Mouse (Mus musculus) Patski (cell line): ENCODE measurements at regions not wholly inside any gene's neighbourhood (a gene's known extent, or its start where the extent isn't known, plus 50 kb on each side); places are given as distances from the start of the nearest gene placed in this dataset.

Source experiments
- ATAC-seq: fragments of 100-300 bp; one replicate; pipeline ENCODE4 v1.8.0; 2021
- CTCF ChIA-PET: fragments of 350-600 bp; sonication (Branson Sonifier 250); formaldehyde crosslinking; loops from one replicate; lab custom pipeline; 2022; ENCODE audit warnings: inconsistent platforms; lab: Charles Lee
- POLR2A ChIA-PET: fragments of 350-600 bp; sonication (Branson Sonifier 250); formaldehyde crosslinking; loops from one replicate; lab custom pipeline; 2022; ENCODE audit warnings: antibody characterized with exemption, inconsistent platforms; lab: Charles Lee
- DNase-seq: peaks from one replicate; pipeline ENCODE4 v3.0.0-alpha.2; 2011; ENCODE audit warnings: low read depth, low spot score
- H3K27me3 ChIP-seq: fragments of 371-371 bp; one replicate; pipeline ENCODE4 v1.5.1; 2021
- CTCF ChIP-seq: fragments of 100-300 bp; IDR thresholded peaks from one replicate; pipeline ENCODE4 v1.5.1; 2021
- in situ Hi-C: fragments of 300-500 bp; cut with MboI; formaldehyde crosslinking; loops from 3 replicates; pipeline ENCODE4 v1.11.1; 2018; ENCODE audit warnings: low pct_unique_long_range_greater_than_20kb, mixed read lengths

- no peak for TF ChIP-seq CTCF
- DNase-seq (no peak), ATAC-seq (peak; percentile 7)
- H3K27me3 ChIP-seq = no peaks in the 10 kb centered on the region
- ChIA-PET POLR2A (interaction anchor here (0.7 to 5.0 kb wide), 4 partner anchors 54 to 166 kb away, joined by 3 to 28 read pairs (median 4); partner anchors contain the start of gene Zfand5), CTCF (interaction anchor here (0.8 to 1.4 kb wide), 8 partner anchors 11 to 172 kb away, joined by 3 to 4 read pairs (median 3); no protein-coding TSS in a partner anchor)
- in situ Hi-C loops = loop anchor here (5.0 kb wide), 4 partner anchors 51 to 166 kb away; partner anchors contain the start of gene Zfand5
Observed at GRCm38 (mm10) chr19:21106766-21107165, 152.8 kb upstream of the Tmc1 start.

GRCm38 (mm10) chr19:21106241-21106669 is 152.3 kb upstream of the Tmc1 start:
- peak; percentile 89 for DNase-seq
- in situ Hi-C loops = loop anchor here (5.0 kb wide), 4 partner anchors 51 to 166 kb away; partner anchors contain the start of gene Zfand5
- POLR2A ChIA-PET = interaction anchor here (0.7 to 5.0 kb wide), 3 partner anchors 54 to 167 kb away, joined by 3 to 28 read pairs (median 4); partner anchors contain the start of gene Zfand5
- no peaks in the 10 kb centered on the region for H3K27me3 ChIP-seq
- CTCF ChIA-PET = interaction anchor here (1.0 to 1.4 kb wide), 4 partner anchors 37 to 121 kb away, joined by 3 to 5 read pairs (median 4); no protein-coding TSS in a partner anchor
- peak; percentile 86 for ATAC-seq
- TF ChIP-seq CTCF = peak; percentile 14

DNA sequence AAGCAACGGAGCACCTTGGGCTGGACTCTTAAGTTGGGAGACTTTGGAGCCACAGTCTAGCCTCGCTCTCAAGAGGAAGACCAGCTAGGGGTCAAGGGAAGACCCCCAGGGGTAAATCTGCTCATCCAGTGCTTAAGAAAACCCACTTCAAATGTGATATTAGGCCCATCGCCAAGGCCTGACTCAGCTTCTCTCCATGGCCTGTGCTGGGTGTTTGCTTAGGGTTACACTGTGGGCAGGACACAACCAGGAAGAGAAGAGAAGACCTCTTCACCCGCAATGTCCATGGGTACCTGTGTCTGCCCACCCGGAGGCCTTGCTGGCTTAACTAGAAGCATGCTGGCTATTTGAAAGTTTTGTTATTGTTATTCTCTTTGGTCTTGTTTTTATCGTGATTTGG is 151.0 kb upstream of the Tmc1 start:
- ATAC-seq (no peak), DNase-seq (no peak)
- no peaks in the 10 kb centered on the region for H3K27me3 ChIP-seq
- POLR2A ChIA-PET = interaction anchor here (5.0 kb wide), 1 partner anchor 168 kb away, joined by 28 read pairs; the partner anchor contains the start of gene Zfand5
- CTCF ChIA-PET = no interaction called here
- in situ Hi-C loops = loop anchor here (5.0 kb wide), 4 partner anchors 52 to 167 kb away; partner anchors contain the start of gene Zfand5
- TF ChIP-seq CTCF = no peak

DNA sequence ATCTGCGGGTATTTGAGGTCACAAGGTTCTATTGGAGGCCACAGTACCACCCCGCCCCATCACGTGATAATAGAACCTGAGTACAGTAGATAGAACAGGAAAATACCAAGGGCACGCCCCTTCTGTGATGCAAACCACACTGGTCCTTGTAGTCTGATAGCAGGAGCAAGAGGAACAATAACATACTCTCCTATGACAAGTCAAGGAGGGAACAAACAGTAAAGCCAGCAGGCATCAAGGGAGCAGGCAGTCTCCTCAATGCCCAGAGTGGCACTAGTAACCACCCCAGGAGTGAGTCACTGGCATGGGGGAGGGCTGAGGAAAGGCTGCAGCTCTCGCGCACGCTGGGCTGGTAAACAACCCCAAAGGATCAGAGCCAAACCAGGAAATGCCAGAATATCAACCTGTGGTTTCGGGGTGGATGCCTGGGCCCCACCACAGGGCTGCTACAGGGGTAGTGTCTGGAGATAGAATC is 150.5 kb upstream of the Tmc1 start:
- ATAC-seq = peak; percentile 87

DNA sequence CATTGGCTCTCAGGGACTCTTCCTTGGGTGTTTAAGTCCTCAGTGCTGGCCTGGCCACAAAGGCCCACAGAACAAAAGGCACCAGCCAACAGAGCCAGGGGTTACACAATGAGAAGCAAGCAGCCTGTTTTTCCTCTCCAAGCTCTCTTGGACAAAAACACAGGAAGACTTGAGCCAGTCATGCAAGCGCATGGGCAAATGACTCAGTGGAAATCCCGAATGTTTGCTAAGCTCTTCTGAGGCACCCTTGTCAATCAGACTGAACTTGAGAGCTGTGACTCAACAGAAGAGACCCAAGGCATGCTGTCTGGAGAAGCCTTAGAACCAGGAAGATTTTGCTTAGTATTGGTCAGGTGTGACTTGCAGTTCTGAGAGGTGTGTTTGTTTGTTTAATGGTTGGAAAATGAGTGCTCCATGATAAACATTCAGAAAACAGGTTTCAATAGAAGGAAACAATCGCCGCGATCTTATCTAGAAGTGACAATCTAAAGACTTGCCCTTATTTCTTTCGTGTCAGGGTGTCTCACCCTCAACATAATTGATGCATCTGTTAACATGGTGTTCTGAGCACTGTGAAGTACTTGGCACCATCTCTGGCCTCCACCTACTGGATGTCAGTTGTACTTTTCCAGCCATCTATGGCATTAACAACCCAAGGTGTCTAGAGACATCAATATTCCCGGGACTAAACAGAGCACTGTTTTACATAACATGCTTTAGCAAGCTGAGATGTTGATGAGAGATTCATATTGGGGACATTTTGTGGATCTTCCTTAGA is 124.0 kb upstream of the Tmc1 start:
- DNase-seq (peak; percentile 82), ATAC-seq (peak; percentile 71)
- in situ Hi-C loops = no loop called here
- H3K27me3 ChIP-seq = no peaks in the 10 kb centered on the region
- TF ChIP-seq CTCF = peak; percentile 10
- ChIA-PET CTCF (interaction anchor here (1.8 kb wide), 1 partner anchor 14 kb away, joined by 6 read pairs; no protein-coding TSS in a partner anchor), POLR2A (no interaction called here)

More for the DNA sequence above, 150.5 kb upstream of the Tmc1 start:
- DNase-seq = no peak
- ChIA-PET CTCF (interaction anchor here (1.1 to 1.7 kb wide), 2 partner anchors 23 to 56 kb away, joined by 3 read pairs; no protein-coding TSS in a partner anchor), POLR2A (interaction anchor here (5.0 kb wide), 1 partner anchor 169 kb away, joined by 28 read pairs; the partner anchor contains the start of gene Zfand5)
- H3K27me3 ChIP-seq = no peaks in the 10 kb centered on the region
- in situ Hi-C loops = no loop called here
- TF ChIP-seq CTCF = no peak

- ChIA-PET CTCF (interaction anchor here (0.9 kb wide), 1 partner anchor 15 kb away, joined by 3 read pairs; no protein-coding TSS in a partner anchor), POLR2A (no interaction called here)
- no peak for TF ChIP-seq CTCF
- peaks cover 5% of the 10 kb centered on the region for H3K27me3 ChIP-seq
- in situ Hi-C loops = no loop called here
- ATAC-seq (no peak), DNase-seq (no peak)
Observed at GRCm38 (mm10) chr19:21068381-21068780, 114.4 kb upstream of the Tmc1 start.

DNA sequence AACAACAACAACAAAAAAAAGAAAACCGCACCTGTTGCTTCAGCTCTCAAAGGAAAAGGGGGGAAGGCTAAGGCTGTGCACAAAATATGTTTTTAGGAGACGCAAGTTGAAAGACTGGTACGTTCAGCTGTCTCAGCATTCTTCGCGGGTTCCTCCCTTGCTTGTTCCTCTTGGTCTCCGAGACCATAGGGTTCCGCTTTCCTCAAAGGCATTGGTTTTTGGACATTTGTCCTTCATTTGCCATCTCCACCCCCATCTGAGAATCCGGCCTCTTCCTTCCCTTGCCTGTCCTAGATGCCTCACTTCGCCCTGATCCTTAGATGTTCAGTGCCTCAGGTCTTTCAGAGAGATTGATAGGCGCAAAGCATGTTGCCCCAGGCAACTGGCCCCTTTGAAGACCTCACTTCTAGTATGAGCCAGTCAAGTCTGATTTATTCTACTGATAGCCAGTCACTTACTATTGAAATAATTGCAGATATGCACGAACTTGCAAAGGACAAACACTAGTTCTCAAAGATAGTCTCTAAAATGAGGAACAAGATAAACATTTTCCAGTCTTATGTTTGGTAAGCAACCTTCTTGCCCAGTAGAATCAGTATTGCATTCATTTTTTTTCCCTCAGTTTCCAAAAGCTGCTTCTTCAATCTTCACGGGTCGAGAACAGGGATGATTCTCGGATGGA is 112.6 kb upstream of the Tmc1 start:
- no peak for TF ChIP-seq CTCF
- in situ Hi-C loops = no loop called here
- ChIA-PET POLR2A (no interaction called here), CTCF (no interaction called here)
- H3K27me3 ChIP-seq = peaks cover 5% of the 10 kb centered on the region
- ATAC-seq (no peak), DNase-seq (no peak)

DNA sequence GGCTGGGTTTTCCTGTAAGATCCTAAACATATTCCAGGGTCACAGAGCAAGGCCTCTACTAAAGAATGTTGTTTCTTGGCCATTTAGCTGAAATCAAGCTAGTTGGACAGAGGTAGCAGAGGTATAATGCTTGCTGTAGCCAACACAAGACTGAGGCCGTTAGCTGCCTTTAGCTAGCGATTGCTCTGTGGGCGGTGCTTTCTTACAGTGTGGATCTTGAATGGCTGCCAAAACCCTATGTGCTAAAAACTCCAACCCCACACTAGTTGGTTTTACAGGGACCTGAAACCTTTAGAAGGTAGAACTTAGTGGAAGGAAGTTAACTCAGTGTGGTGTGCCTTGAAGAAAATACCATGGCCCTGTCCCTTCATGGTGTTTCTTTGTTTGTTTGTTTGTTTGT is 110.9 kb upstream of the Tmc1 start:
- no peak for TF ChIP-seq CTCF
- H3K27me3 ChIP-seq = peaks cover 5% of the 10 kb centered on the region
- in situ Hi-C loops = no loop called here
- CTCF ChIA-PET = no interaction called here
- ATAC-seq = no peak
- POLR2A ChIA-PET = interaction anchor here (0.6 kb wide), 1 partner anchor 25 kb away, joined by 4 read pairs; no protein-coding TSS in a partner anchor
- DNase-seq = no peak

DNA sequence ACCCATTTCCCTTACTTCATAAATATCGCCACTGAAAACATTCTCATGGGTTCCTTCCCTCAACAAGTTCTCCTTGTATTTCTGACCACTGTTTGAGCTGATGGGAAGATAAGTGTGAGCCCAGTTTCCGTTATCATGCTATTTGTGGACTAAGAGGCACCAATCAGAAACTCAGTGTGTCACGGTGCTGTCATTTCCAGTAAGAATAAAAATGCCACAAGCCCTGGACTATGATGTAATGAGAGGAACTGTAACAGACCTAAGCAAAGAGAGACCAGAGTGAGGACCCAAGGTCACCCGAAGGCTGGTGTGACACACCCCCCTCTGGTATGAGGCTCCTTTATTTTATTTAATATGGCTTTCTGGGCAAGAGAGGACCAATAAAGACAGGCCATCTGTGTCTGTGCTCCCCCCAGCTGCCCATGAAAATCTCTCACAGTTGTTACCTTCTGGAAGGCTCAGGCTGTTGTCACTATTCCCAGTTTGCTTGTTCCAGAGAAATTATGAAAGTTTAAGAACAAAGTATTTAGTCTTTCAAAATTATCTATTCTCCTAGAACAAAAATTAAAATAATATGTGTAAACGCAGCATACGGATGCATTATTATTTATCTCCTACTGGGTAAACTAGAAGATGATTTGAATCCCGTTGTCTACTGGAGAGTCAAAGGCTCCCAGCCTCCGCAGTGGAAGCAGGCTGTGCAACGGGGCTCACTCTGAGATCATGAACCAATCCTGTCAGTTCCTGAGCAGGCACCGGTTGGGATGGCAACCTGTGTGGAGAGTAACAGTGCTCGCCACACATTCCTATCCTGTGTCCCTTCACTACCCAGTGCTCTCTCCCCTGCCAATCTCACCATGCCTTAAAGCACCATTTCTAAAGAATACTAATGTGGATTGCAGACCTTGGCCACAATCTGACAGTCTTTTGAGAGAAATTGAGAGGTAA is 99.9 kb upstream of the Tmc1 start:
- ATAC-seq (no peak), DNase-seq (no peak)
- ChIA-PET CTCF (interaction anchor here (1.1 kb wide), 1 partner anchor 15 kb away, joined by 3 read pairs; no protein-coding TSS in a partner anchor), POLR2A (no interaction called here)
- H3K27me3 ChIP-seq = no peaks in the 10 kb centered on the region
- no peak for TF ChIP-seq CTCF
- in situ Hi-C loops = no loop called here
